In genomic region chr14:24778748-24779630, GRCm38 (mm10) we compare ENCODE assay signal across 8 mouse cellular contexts.
DNase-seq lines count a peak whose midpoint lies in the region; ATAC-seq lines count a peak whose summit lies in the region.

No protein-coding gene starts in this region.

- H3K27ac ChIP-seq in embryonic facial prominence, embryonic 11.5 days (replicated peaks; ENCODE audit: low read depth, low read length) = peak overlapping the region; percentile 85
- peak overlapping the region; percentile 96 for H3K27ac ChIP-seq in limb, embryonic 10.5 days
- peak overlapping the region; percentile 94 for H3K27ac ChIP-seq in midbrain, embryonic 12.5 days (replicated peaks)

- peak; percentile 96 for ATAC-seq in embryonic facial prominence, embryonic 11.5 days (replicated peaks; ENCODE audit: insufficient number of reproducible peaks, low FRiP score, low TSS enrichment, low read depth)
- ATAC-seq in midbrain, embryonic 12.5 days (ENCODE audit: low FRiP score, low read depth) = peak; percentile 97
- no peak for ATAC-seq in erythroid progenitor cell, adult 5-6 weeks (replicated peaks; ENCODE audit: low FRiP score, poor library complexity, severe bottlenecking)

- no peaks in the 10 kb centered on the region for H3K27me3 ChIP-seq in embryonic facial prominence, embryonic 11.5 days (ENCODE audit: control insufficient read depth, insufficient read depth, low read length)
- H3K27me3 ChIP-seq in limb, embryonic 10.5 days (ENCODE audit: low read depth, poor library complexity, severe bottlenecking) = no peaks in the 10 kb centered on the region
- no peaks in the 10 kb centered on the region for H3K27me3 ChIP-seq in midbrain, embryonic 12.5 days

- H3K4me1 ChIP-seq in embryonic facial prominence, embryonic 11.5 days (ENCODE audit: control insufficient read depth, insufficient read depth, low read length) = no peaks in the 10 kb centered on the region; the same call in none of the 2 replicates
- peaks cover 26% of the 10 kb centered on the region for H3K4me1 ChIP-seq in limb, embryonic 10.5 days
- peaks cover 26% of the 10 kb centered on the region for H3K4me1 ChIP-seq in midbrain, embryonic 12.5 days

- DNase-seq in adrenal gland, postnatal 25 days = peak; percentile 88
- DNase-seq in embryonic facial prominence, embryonic 11.5 days (ENCODE audit: low spot score) = peak; percentile 87
- DNase-seq in heart, adult 18-20 months = peak; percentile 88 to 94
- DNase-seq in kidney, adult 18-20 months = peak; percentile 88
- peak; percentile 92 for DNase-seq in limb, embryonic 10.5 days (ENCODE audit: low spot score)
- DNase-seq in skeletal muscle tissue, adult 2 months (ENCODE audit: low read depth, low spot score) = peak; percentile 87

- no peaks in the 10 kb centered on the region for H3K9me3 ChIP-seq in embryonic facial prominence, embryonic 11.5 days (replicated peaks; ENCODE audit: control insufficient read depth, low read length)
- H3K9me3 ChIP-seq in limb, embryonic 10.5 days (replicated peaks) = no peaks in the 10 kb centered on the region
- H3K9me3 ChIP-seq in midbrain, embryonic 12.5 days = no peaks in the 10 kb centered on the region

- H3K36me3 ChIP-seq in embryonic facial prominence, embryonic 11.5 days (replicated peaks; ENCODE audit: control insufficient read depth, insufficient read depth, low read depth, low read length) = no peaks in the 10 kb centered on the region
- H3K36me3 ChIP-seq in limb, embryonic 10.5 days = no peaks in the 10 kb centered on the region
- H3K36me3 ChIP-seq in midbrain, embryonic 12.5 days = no peaks in the 10 kb centered on the region

- peak overlapping the region; percentile 87 for H3K9ac ChIP-seq in embryonic facial prominence, embryonic 11.5 days (replicated peaks; ENCODE audit: low read length)
- peak overlapping the region; percentile 28 for H3K9ac ChIP-seq in midbrain, embryonic 12.5 days (replicated peaks)

- peak overlapping the region; percentile 34 for H3K4me3 ChIP-seq in embryonic facial prominence, embryonic 11.5 days (ENCODE audit: low read depth, low read length)
- peak overlapping the region; percentile 56 for H3K4me3 ChIP-seq in limb, embryonic 10.5 days
- H3K4me3 ChIP-seq in midbrain, embryonic 12.5 days = peak overlapping the region; percentile 35

- WGBS in embryonic facial prominence, embryonic 11.5 days = 1% methylated on average over 35 of the region's 39 CpGs
- WGBS in limb, embryonic 10.5 days = 1% methylated on average over 39 of the region's 39 CpGs
- under 1% methylated on average over 34 of the region's 39 CpGs for WGBS in midbrain, embryonic 12.5 days

- H3K4me2 ChIP-seq in embryonic facial prominence, embryonic 11.5 days (ENCODE audit: low read depth, low read length) = peak overlapping the region; percentile 79
- H3K4me2 ChIP-seq in midbrain, embryonic 12.5 days (replicated peaks) = peak overlapping the region; percentile 51
